Mouse (Mus musculus) adrenal gland, adult 18-20 months (tissue): ENCODE results near the gene Tet3. TPM values are rescaled to one million over a fixed set of nuclear protein-coding genes. Genes with fewer than 3 reads are reported as not detected.

ENCODE experiments used
- DNase-seq, 2 experiments: peaks; one replicate each; pipeline ENCODE4 v3.0.0; 2021 to 2022; ENCODE audit warnings: low spot score in 2 of 2
- long read RNA-seq, 2 experiments: library from polyadenylated mRNA; stranded (forward); transcript quantifications; one replicate each; pipeline ENCODE4 v2.0.0; 2021
- total RNA-seq, 2 experiments: library from RNA; stranded (reverse); gene quantifications; 1 replicate in 1 of 2; 2 replicates in 1 of 2; pipeline ENCODE4 v1.2.3; 2021

Gene Tet3
- 10 to 100 TPM; 24.2 to 25.7 TPM for total RNA-seq
- long read RNA-seq, experiment 1 = 0 reads
- long read RNA-seq, experiment 2, partial matches to known transcripts = 0 of 4 reads
- long read RNA-seq, experiment 2, other reads (novel, unspliced or antisense) = 4 of 4 reads

GRCm38 (mm10) chr6:83459034-83459644 lies at the start of gene Tet3:
Gene Tet3 (minus strand): TSS chr6:83459084.
- no peak for DNase-seq

- no peak for DNase-seq
Measured at GRCm38 (mm10) chr6:83507168-83507546, 48.3 kb upstream of the Tet3 start.

- peak; percentile 88 to 92 for DNase-seq
Measured at GRCm38 (mm10) chr6:83506258-83507167, 47.6 kb upstream of the Tet3 start, which contains the start of gene Dguok. Gene Dguok (minus strand): TSS chr6:83506969.

DNA sequence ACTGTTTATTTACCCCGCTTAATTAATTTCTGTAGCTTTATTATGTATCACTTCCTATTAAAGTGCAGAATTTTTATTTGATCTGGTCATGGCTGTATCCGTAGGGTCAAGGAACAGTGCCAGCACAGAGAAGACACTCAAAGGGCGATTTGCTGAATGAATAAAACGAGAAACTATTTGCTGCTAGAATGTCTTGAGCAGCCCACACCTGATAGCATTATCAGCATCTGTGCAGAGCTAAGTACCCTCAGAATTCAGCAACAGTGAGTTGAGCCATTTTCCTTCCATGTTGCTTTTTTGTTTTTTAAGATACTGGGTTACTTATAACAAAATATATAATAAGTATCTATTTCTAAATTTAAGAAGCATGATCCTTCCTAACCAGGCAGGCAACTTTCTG lies 46.7 kb upstream of the Tet3 start:
- no peak for DNase-seq

- DNase-seq = no peak
Measured at GRCm38 (mm10) chr6:83503361-83503760, 44.5 kb upstream of the Tet3 start.

DNA sequence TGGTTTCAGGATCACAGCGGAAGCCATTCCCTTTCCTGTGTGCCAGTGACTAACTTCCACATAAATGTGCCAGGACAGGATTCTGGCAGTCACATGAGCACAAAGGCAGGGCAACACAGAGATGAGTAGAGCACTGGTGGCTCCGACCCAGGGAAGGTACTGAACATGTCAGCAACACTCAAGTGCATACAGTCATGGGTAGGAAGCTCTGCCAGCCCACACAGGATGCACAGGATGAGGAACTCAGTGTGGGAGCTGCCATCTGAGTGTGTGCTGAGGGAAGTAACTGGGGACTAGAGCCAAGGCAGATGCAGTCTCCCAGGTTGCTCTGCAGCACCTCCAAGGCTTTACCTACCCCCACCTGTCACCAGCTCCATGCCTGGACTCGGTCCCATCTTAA lies 43.8 kb upstream of the Tet3 start:
- DNase-seq = no peak

- DNase-seq = no peak
Measured at GRCm38 (mm10) chr6:83501524-83502310, 42.8 kb upstream of the Tet3 start.

DNA sequence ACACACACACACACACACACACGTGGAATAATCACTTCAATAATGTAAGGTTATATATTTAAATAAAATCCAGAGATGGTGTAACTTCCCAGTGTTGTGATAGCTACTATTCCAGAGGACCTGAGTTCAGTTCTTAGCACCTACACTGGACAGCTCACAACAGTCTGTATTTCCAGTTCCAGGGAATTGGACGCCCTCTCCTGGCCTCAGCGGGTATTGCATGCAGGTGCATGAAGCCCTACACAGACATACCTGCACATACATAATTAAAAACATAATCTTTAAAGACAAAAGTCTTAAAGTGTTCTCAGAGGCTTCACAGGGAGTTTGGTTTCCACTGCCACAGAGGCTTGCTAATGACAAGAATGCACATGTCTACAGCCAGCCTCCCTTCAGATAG lies 41.6 kb upstream of the Tet3 start:
- DNase-seq = no peak

DNA sequence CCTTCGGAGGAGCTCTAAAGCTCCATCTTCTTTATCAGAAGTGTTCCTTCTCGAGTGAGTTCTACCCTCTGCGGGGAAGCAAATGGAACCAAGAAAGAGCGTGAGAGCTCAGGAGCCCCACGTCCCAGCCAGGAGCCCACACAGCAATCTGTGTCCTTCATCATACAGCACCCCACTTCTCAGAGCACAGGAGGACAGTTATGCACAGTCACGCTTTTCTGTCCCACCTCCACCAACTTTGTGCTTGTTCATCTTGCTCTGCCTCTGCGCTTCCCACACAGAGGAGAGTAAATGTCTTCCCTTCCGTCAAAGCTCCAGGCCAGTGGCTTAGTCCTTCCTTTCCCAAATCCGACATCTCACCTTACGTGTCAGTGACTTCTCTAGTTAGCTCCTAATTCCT lies 40.2 kb upstream of the Tet3 start:
- no peak for DNase-seq

- peak in 1 of 2 experiments; percentile 29 for DNase-seq
Measured at GRCm38 (mm10) chr6:83496753-83497710, 38.1 kb upstream of the Tet3 start.

DNA sequence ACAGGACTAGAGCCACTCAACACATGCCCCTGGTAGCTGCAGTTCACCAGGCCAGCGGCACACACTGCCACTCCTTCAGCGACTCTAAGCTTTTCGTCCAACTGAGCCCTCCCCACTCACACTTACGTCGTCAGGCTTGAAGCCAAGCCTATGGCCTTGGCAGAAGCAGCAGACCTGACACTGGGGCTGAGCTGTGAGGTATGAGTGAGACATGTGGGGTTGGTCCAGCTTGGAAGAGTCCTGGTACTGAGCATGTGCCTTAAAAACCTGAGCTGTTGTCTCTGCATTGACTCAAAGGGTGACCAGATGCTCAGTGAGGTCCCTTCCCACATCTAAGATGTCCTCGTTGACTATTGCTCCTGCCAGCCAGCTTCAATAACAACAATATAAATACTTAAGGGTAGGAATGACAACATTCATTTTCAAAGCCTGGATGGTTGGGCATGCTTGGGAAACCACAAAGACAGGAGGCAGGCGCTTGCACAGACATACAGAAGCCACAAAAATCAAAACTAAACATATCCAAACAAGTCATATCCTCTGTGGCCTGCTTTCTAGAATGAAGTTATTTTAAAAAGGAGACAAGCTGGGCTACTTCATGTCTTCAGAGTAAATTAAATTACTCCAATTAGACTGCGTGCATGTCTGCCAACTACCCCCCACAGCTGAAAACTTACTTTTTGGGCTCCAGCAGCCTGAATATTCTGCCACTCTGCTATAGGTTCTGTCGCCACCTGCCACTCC lies 37.3 kb upstream of the Tet3 start:
- peak; percentile 52 to 71 for DNase-seq

DNA sequence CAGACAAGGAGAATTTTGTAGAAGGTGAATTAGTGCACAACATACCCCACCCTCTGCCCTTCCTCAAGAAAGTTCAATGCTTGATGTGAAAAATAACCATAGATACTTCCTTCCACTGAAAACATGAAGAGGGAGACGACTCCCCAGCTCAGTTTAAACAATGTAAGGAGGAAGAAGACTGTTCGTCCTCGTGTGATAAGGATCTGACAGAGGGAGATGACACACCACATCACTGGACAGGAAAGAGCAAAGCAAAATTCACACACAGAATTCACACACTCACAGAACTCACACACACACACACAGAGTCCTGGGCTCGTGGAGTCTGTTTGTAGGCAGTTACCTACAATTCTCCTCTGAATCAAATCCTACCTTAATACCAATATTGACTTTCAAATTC lies 31.7 kb upstream of the Tet3 start:
- DNase-seq = no peak

DNA sequence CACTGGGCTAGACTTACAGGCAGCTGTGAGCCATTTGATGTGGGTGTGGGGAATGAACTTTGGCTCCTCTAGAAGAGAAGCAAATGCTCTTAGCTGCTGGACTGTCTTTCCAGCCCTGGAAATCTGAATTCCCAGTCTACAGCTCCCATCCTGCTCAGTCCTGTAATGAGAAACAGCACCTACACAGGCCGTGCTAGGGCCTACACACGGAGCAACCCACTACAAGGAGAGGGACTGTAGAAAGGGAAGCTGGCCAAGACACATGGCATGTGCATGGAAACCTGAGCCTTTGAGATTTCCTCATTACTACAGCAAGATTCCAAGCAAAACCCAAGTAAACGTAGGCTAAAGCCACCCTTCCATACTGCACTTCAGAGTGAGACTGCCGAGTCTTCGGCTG lies 29.3 kb upstream of the Tet3 start:
- DNase-seq = no peak

GRCm38 (mm10) chr6:83487298-83487697 lies 28.4 kb upstream of the Tet3 start:
- no peak for DNase-seq

DNA sequence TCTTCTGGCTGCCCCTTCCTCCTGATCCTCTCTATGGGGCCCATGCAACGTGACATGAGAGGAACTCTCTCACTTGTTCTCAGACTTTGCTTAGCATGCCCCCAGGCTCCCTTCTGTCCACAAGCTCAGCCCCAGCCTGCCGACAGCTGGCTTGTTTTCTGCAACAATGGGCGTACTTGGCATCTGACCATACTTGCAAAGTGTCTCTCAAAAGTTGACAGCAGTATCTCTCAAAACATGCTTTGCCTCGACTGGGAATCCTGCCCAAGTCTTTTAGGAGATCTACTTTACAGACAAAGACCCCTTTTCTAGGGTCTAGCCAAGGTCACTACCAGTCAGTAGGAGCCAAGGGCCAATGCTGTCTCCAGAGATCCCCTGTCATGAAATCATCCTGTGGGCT lies 27.0 kb upstream of the Tet3 start:
- no peak for DNase-seq

- DNase-seq = no peak
Measured at GRCm38 (mm10) chr6:83483776-83484175, 24.9 kb upstream of the Tet3 start.

DNA sequence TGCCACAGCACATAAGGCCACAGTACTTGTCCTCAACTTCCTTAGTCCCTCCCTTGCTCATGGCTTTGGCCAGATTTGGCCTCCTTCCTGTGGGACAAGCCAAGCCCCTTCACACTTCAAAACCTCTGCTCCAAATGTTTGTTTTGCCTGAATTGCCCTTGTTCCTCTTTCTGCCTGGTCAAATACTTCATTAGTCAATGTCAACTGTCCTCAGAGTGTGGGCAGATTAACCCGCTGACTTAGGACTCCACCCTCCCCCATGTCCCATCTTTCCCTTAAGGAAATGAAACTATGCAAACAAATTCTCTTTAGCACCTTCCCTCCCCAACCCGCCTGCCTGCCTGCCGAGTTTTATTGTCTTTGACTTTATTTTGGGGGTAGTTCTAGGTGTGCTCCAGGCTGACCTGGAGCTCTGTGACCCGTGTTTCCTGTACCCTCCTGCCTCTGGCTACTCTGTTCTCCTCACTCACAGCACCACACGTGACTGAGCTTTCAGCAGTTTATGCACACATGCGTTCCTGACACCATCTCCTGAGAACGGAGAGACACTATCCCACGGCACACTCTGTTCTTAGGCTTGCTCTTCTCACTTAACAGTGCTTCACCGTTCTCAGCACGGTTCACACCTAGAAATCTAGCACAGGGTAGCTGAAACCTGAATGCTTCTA lies 23.7 kb upstream of the Tet3 start:
- DNase-seq = no peak

DNA sequence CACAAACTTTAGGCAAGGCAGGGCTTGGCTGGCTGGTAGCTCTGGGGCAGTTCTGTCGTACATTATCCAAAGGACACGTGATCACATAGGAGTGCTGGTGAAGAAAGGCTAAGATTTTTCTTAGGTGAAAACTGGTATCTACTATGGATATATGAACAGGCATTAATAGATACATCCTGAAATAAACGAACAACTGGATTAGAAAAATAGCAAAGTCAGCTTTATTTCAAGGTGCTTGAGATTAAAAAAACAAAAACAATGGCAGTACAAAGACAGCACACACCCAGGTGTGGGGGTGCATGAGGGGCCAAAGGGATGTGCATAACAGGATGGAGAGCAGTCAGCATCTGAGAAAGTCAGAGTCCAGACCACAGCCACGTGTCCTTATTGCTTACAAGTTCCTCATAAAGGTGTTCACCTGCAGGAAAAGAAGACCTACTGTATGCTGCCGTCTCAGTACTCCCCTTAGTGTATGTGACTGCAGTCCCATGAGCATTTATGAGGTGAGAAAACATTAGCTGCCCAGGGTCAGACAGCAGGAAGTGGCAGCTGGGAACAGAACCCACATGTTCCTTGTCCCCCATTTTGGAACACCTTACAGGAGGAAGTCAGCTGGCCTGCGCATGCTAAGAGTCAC lies 21.3 kb upstream of the Tet3 start:
- no peak for DNase-seq

DNA sequence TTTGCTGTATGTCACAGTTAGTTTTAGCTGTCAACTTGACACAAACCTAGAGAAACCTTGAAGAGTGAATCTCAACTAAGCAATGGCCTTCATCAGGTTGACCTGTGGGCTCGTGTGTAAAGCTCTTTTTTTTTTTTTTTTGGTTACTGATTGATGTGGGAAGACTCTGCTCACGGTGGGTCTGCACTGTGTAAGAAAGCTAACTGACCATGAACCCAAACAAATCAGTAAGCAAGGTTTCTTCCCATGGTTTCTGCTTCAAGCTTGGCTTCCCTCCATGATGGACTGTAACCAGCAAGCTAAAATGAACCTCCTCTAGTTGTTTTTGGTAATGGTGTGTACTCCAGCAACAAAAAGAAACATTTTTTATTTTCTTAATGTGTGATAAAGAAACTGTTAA lies 20.3 kb upstream of the Tet3 start:
- DNase-seq = no peak
